Mouse (Mus musculus): ENCODE measurements around the gene Pfn3. TPM values are rescaled to one million over a fixed set of nuclear protein-coding genes. Genes with fewer than 3 reads are reported as not detected.

The Pfn3 gene
- polyA plus RNA-seq, 1 experiment from 2014 or later: not detected

DNA sequence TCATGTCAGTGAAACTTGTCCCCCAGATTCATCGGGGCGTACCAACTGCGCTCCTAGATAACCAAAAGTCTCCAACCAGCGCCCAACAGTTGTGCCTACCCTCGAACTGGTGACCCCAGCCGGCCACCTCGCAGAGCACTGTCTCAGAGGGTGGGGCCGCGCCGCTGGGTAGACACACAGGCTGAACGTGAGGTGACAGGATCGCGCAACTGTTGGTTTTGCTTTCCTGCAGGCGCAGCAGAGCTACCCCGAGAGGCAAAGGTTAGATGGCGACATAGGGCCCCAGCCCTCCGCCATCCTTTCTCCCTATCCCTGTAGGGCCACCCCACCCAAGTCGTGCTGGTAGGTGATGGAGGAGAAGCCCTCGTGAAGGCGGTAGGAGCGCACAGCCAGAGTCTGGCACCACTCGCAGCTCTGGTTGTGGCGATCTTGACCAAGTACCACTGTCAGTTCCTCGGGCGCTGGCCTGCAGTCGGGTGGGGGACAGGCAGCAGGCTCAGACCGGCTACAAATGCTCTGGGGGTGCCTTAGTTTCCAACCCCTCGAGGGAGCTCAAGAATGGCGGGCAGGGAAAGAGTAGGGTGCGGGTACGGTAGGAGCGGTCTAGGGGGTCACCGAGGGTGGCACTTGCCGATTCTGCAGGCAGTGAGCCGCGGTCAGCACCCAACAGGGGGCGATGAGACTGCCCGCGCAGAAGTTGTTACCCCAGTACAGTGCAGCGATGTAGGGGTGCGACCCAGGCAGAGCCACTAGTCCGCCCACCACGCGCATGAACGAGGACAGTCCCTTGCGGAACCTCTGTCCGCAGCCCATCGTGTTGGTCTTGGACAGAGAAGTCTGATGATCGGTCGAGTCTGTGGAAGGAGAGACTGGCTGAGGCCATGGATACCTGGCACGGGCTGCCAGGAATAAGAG is 5.2 kb upstream of the Pfn3 start:
- 22% methylated on average over 51 of the region's 51 CpGs for WGBS (ENCODE audit: insufficient replicate concordance)
- Histone ChIP-seq H3K4me1 (ENCODE audit: control insufficient read depth, insufficient read depth, low read length) (peaks cover 5% of the 10 kb centered on the region), H3K9me3 (replicated peaks; ENCODE audit: control insufficient read depth, low read length) (no peaks in the 10 kb centered on the region), H3K27ac (ENCODE audit: low read depth, low read length) (no peak overlapping the region), H3K27me3 (ENCODE audit: control insufficient read depth, insufficient read depth, low read length) (peaks cover 58% of the 10 kb centered on the region), H3K9ac (ENCODE audit: low read depth, low read length) (no peak overlapping the region), H3K4me3 (ENCODE audit: low read depth, low read length) (peak overlapping the region; percentile 19; the same call in 1 of the 2 replicates), H3K36me3 (ENCODE audit: control insufficient read depth, insufficient read depth, low read length) (no peaks in the 10 kb centered on the region), H3K4me2 (peak overlapping the region; percentile 42)
- ATAC-seq (replicated peaks; ENCODE audit: insufficient number of reproducible peaks, low FRiP score, low TSS enrichment): no peak; the same call in 1 of the 2 replicates

DNA sequence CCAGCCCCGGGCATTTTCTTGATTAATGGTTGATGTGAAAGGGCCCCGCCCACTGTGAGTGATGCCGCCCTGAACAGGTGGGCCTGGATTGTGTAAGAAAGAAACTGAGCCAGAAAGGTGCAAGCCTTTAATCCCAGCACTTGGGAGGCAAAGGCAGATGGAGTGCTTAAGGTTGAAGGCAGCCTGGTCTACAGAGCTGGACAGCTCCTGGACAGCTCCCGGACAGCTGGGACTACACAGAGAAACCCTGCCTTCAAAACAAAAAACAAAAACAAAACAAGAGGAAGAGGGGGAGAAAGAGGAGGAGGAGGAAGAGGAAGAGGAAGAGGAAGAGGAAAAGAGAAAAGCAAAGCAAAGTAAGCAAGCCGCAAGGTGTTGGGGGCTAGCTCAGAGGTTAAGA is 4.1 kb upstream of the Pfn3 start:
- no peak overlapping the region for H3K4me2 ChIP-seq
- 74% methylated on average over 5 of the region's 5 CpGs for WGBS (ENCODE audit: insufficient replicate concordance)
- no peak for ATAC-seq (replicated peaks; ENCODE audit: insufficient number of reproducible peaks, low FRiP score, low TSS enrichment)
- H3K4me3 ChIP-seq (ENCODE audit: low read depth, low read length): no peak overlapping the region
- H3K27ac ChIP-seq (ENCODE audit: low read depth, low read length): no peak overlapping the region
- H3K9ac ChIP-seq (ENCODE audit: low read depth, low read length): no peak overlapping the region
- H3K27me3 ChIP-seq (ENCODE audit: control insufficient read depth, insufficient read depth, low read length): peaks cover 69% of the 10 kb centered on the region
- H3K9me3 ChIP-seq (replicated peaks; ENCODE audit: control insufficient read depth, low read length): no peaks in the 10 kb centered on the region
- H3K36me3 ChIP-seq (ENCODE audit: control insufficient read depth, insufficient read depth, low read length): no peaks in the 10 kb centered on the region
- peaks cover 5% of the 10 kb centered on the region for H3K4me1 ChIP-seq (ENCODE audit: control insufficient read depth, insufficient read depth, low read length)

DNA sequence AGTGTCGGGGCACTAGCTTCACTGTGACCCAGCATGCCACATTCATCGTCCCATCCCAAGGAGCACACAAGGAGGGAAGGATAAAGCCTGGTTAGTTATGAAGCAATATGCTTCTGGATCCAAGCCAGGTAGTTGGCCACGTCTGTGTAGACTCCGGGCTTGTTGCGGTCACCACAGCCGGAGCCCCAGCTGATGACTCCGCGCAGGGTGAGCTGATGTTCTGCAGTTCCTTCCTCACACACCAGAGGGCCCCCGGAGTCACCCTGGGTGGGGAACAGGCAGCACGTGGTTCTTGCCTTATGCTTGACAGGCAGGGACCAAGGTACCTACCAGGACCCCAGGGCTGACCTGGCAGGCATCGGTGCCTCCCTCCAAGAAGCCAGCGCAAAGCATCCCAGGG is 3.0 kb upstream of the Pfn3 start:
- Histone ChIP-seq H3K4me1 (ENCODE audit: control insufficient read depth, insufficient read depth, low read length) (peaks cover 5% of the 10 kb centered on the region), H3K4me2 (no peak overlapping the region), H3K9me3 (replicated peaks; ENCODE audit: control insufficient read depth, low read length) (no peaks in the 10 kb centered on the region), H3K9ac (ENCODE audit: low read depth, low read length) (no peak overlapping the region), H3K27ac (ENCODE audit: low read depth, low read length) (no peak overlapping the region), H3K4me3 (ENCODE audit: low read depth, low read length) (no peak overlapping the region), H3K27me3 (ENCODE audit: control insufficient read depth, insufficient read depth, low read length) (peaks cover 80% of the 10 kb centered on the region), H3K36me3 (ENCODE audit: control insufficient read depth, insufficient read depth, low read length) (no peaks in the 10 kb centered on the region)
- ATAC-seq (replicated peaks; ENCODE audit: insufficient number of reproducible peaks, low FRiP score, low TSS enrichment): no peak; the same call in 1 of the 2 replicates
- 14% methylated on average over 12 of the region's 12 CpGs for WGBS (ENCODE audit: insufficient replicate concordance)

DNA sequence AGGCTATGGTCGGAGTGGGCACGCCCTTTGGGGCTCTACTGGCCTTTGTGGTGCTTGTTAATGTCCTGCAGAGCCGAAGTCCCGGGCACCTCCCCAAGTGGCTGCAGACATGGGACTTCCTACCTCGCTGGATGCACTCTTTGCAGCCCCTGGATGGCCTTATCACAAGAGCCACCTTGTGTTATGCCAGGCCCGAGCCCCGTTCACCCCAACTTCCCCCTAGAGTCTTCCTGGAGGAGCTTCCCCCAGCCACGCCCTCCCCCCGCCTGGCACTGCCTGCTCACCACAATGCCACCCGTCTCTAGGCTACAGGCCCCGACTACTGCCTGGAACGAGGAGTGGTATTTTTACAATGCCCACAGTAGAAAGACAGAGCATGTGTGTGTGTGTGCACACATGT is 1.7 kb downstream of the Pfn3 start:
- H3K4me1 ChIP-seq (ENCODE audit: control insufficient read depth, insufficient read depth, low read length): no peaks in the 10 kb centered on the region
- ATAC-seq (replicated peaks; ENCODE audit: insufficient number of reproducible peaks, low FRiP score, low TSS enrichment): 0 out of 2 replicates have a peak, but pooled peaks have one; percentile 37
- WGBS (ENCODE audit: insufficient replicate concordance): 61% methylated on average over 12 of the region's 12 CpGs

DNA sequence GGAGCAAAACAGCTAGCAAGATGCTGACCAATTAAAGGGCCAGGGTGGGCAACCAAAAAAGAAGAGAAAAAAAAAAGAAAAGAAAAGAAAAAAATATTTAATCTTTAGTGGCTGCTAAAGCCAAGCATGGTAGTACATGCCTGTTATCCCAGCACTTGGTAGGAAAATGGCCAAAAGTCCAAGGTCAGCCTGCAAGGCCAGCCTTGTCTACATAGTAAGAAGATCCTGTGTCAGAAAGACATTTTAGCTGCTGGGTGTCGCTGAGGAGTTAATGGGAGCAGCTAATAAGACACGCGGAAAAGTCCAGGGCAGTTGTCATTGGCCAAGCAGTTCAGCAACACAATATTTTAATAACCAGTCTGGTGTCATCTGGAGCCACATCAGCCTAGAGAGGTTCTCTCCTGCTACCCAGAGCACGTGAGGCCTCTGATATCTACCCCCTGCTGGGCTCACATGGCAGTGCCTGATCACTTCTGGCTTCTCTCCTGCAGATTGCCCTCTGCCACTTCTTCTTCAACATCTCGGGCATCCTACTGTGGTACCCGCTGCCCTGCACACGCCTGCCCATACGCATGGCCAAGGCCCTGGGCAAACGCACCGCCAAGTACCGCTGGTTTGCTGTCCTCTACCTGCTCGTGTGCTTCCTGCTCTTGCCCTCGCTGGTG is 2.3 kb downstream of the Pfn3 start:
- no peak overlapping the region for H3K27ac ChIP-seq (ENCODE audit: low read depth, low read length)
- H3K9me3 ChIP-seq (replicated peaks; ENCODE audit: control insufficient read depth, low read length): no peaks in the 10 kb centered on the region
- no peak overlapping the region for H3K9ac ChIP-seq (ENCODE audit: low read depth, low read length)
- H3K4me2 ChIP-seq: no peak overlapping the region
- ATAC-seq (replicated peaks; ENCODE audit: insufficient number of reproducible peaks, low FRiP score, low TSS enrichment): no peak
- H3K36me3 ChIP-seq (ENCODE audit: control insufficient read depth, insufficient read depth, low read length): no peaks in the 10 kb centered on the region
- H3K27me3 ChIP-seq (ENCODE audit: control insufficient read depth, insufficient read depth, low read length): peaks cover 55% of the 10 kb centered on the region
- no peaks in the 10 kb centered on the region for H3K4me1 ChIP-seq (ENCODE audit: control insufficient read depth, insufficient read depth, low read length)
- 81% methylated on average over 13 of the region's 13 CpGs for WGBS (ENCODE audit: insufficient replicate concordance)
- no peak overlapping the region for H3K4me3 ChIP-seq (ENCODE audit: low read depth, low read length)

More for the DNA sequence above, 1.7 kb downstream of the Pfn3 start:
- H3K27me3 ChIP-seq (ENCODE audit: control insufficient read depth, insufficient read depth, low read length): peaks cover 60% of the 10 kb centered on the region
- no peaks in the 10 kb centered on the region for H3K9me3 ChIP-seq (replicated peaks; ENCODE audit: control insufficient read depth, low read length)
- no peak overlapping the region for H3K4me2 ChIP-seq
- no peaks in the 10 kb centered on the region for H3K36me3 ChIP-seq (ENCODE audit: control insufficient read depth, insufficient read depth, low read length)
- no peak overlapping the region for H3K9ac ChIP-seq (ENCODE audit: low read depth, low read length)
- no peak overlapping the region for H3K27ac ChIP-seq (ENCODE audit: low read depth, low read length)
- no peak overlapping the region for H3K4me3 ChIP-seq (ENCODE audit: low read depth, low read length)

DNA sequence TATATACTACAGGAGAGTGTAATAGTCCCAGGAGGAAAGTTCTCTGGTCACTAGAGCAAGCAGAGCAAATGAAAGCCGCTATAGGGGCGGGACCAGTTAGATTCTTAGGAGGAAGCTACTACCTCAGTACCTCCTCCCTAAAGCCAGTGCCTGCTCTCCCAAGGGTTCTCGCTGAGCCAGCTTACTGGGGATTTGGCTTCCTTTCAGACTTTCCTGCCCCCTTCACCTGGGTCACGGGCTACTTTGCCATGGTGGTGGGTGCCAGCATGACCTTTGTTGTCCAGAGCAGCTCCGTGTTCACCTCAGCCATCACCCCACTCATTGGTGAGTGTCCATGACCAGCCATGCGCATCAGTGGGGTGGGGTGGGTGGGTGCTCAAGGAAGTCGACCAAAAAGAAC is 3.2 kb downstream of the Pfn3 start:
- H3K4me2 ChIP-seq: no peak overlapping the region
- H3K4me1 ChIP-seq (ENCODE audit: control insufficient read depth, insufficient read depth, low read length): no peaks in the 10 kb centered on the region
- ATAC-seq (replicated peaks; ENCODE audit: insufficient number of reproducible peaks, low FRiP score, low TSS enrichment): no peak
- no peak overlapping the region for H3K9ac ChIP-seq (ENCODE audit: low read depth, low read length)
- H3K9me3 ChIP-seq (replicated peaks; ENCODE audit: control insufficient read depth, low read length): no peaks in the 10 kb centered on the region
- H3K27me3 ChIP-seq (ENCODE audit: control insufficient read depth, insufficient read depth, low read length): peaks cover 49% of the 10 kb centered on the region
- WGBS (ENCODE audit: insufficient replicate concordance): 71% methylated on average over 7 of the region's 7 CpGs
- no peaks in the 10 kb centered on the region for H3K36me3 ChIP-seq (ENCODE audit: control insufficient read depth, insufficient read depth, low read length)
- H3K27ac ChIP-seq (ENCODE audit: low read depth, low read length): no peak overlapping the region
- no peak overlapping the region for H3K4me3 ChIP-seq (ENCODE audit: low read depth, low read length)

DNA sequence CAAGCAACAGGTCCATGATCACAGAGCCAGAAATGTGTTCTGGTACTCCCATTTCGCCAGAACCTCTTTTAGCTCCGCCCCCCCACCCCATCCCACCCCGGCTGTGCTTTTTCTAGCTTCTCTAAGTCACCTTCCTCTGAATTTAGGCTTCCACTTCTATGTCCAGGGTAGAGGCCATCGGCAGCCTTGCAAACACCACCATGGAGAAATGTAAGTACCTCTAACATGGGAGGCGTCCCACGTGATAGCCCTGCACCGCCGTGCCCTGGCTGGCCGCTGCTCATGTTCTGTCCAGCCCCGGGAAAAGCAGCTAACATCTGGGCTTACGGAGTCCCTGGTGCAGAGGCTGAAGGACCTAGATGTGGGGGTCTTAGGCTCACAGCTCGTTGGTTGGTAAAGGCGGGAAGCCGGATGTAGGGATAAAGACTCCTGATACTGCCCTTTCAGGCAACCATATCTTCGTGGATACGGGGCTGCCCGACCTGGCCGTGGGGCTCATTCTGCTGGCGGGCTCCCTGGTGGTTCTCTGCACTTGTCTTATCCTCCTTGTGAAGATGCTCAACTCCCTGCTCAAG is 6.4 kb downstream of the Pfn3 start:
- peaks cover 51% of the 10 kb centered on the region for H3K27me3 ChIP-seq (ENCODE audit: control insufficient read depth, insufficient read depth, low read length)
- no peak overlapping the region for H3K4me3 ChIP-seq (ENCODE audit: low read depth, low read length)
- H3K9me3 ChIP-seq (replicated peaks; ENCODE audit: control insufficient read depth, low read length): no peaks in the 10 kb centered on the region
- H3K4me1 ChIP-seq (ENCODE audit: control insufficient read depth, insufficient read depth, low read length): no peaks in the 10 kb centered on the region
- H3K4me2 ChIP-seq: no peak overlapping the region
- H3K27ac ChIP-seq (ENCODE audit: low read depth, low read length): no peak overlapping the region
- H3K36me3 ChIP-seq (ENCODE audit: control insufficient read depth, insufficient read depth, low read length): no peaks in the 10 kb centered on the region
- no peak for ATAC-seq (replicated peaks; ENCODE audit: insufficient number of reproducible peaks, low FRiP score, low TSS enrichment)
- WGBS (ENCODE audit: insufficient replicate concordance): 70% methylated on average over 19 of the region's 19 CpGs
- no peak overlapping the region for H3K9ac ChIP-seq (ENCODE audit: low read depth, low read length)

DNA sequence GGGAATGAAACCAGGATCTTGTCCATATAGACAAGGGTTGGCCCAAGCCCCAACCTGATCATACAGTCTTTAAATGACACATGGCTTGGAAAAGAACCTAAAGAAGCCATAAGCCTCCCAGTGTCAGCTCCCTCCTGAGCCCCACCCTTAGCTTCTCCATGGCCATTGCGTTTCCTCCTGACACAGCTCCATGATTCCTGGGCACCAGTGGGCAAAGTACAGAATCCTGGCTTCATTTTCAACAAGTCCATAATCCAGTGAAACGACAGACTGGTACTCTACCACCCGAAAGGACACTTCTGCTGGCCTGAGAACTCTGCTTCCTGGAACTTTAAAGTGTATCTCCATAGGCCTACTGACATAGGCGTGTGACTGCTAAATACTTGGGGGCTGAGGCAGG is 7.7 kb downstream of the Pfn3 start:
- WGBS (ENCODE audit: insufficient replicate concordance): 73% methylated on average over 4 of the region's 4 CpGs
- no peak for ATAC-seq (replicated peaks; ENCODE audit: insufficient number of reproducible peaks, low FRiP score, low TSS enrichment)
- Histone ChIP-seq H3K9ac (ENCODE audit: low read depth, low read length) (no peak overlapping the region), H3K4me3 (ENCODE audit: low read depth, low read length) (no peak overlapping the region), H3K36me3 (ENCODE audit: control insufficient read depth, insufficient read depth, low read length) (no peaks in the 10 kb centered on the region), H3K9me3 (replicated peaks; ENCODE audit: control insufficient read depth, low read length) (no peaks in the 10 kb centered on the region), H3K4me2 (no peak overlapping the region), H3K27me3 (ENCODE audit: control insufficient read depth, insufficient read depth, low read length) (peaks cover 48% of the 10 kb centered on the region), H3K27ac (ENCODE audit: low read depth, low read length) (no peak overlapping the region), H3K4me1 (ENCODE audit: control insufficient read depth, insufficient read depth, low read length) (no peaks in the 10 kb centered on the region)

Data from heart, embryonic 11.5 days (tissue).